Mouse (Mus musculus): ENCODE results near the gene Mpc1.

DNA sequence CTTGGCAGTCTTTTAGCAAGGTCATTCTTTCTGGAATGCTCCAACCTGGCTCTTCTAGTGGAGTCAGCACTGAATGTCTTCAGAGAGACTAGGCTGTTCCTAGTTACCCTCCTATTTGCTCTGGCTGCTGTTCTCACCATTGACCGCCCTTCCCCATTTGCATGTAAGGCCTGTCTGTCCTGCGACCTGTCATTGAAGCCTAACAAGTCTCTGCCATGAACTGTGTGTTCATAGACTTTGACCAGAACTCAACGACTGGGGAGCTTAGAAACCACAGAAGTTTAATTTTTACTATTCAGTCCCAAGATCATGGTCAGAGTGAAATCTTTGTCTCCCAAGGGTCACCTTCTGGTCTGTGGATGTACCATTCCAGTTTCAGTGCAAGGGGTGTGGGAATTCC is 31.3 kb downstream of the Mpc1 start:
- no peak for TF ChIP-seq CTCF (conservative IDR thresholded peaks at IDR 0.05; ENCODE audit: low read length)
- TF ChIP-seq NANOG (IDR thresholded peaks at IDR 0.05; ENCODE audit: borderline replicate concordance, low read length) = no peak

Data from E14TG2a.4 (cell line).